Mouse (Mus musculus): Measurements from ENCODE around the gene Vmn2r14.
"Not testable (repeated sequence)": the region's sequence is repeated elsewhere in the genome, so short reads cannot be mapped to it uniquely, and the experiment has no call there.

Gene Vmn2r14

GRCm38 (mm10) chr5:109224608-109225007 is at the start of gene Vmn2r14:
Vmn2r14 (minus strand) TSS chr5:109224708.
- no peak for DNase-seq

DNA sequence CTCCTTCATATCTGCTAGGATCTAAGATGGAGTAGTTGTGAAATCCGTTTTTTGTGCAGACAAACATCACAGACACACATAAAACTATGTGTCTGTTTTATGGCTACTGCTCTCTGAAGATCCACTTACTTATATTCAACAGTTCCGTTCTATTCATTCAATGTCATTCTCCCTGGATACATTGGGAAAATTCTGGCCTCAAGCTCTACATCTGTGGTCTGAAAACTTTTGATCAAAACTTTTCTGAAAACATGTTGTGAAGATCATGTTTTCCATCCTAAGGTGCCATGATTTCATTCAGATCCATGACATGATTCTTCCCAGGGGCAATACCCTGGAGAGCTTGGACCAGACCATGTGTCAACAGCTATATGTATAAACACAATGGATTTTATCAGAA is 32.4 kb downstream of the Vmn2r14 start, which contains the start of gene Vmn2r13:
Vmn2r13 (minus strand) TSS at position 101 of the 400 bp plus-strand sequence.
- DNase-seq, result not testable (repeated sequence)

- DNase-seq, result not testable (repeated sequence)
These were observed 57.7 kb downstream of the Vmn2r14 start for GRCm38 (mm10) chr5:109166851-109167250.

Data from kidney, postnatal 10 days (tissue).